8 mouse cellular contexts compared by ENCODE assay signal in genomic region chr6:97523118-97523517, GRCm38 (mm10).
A peak's percentile ranks its signal among the peaks of the same experiment; 100 is the strongest.
DNase-seq lines count a peak whose midpoint lies in the region; ATAC-seq and TF ChIP-seq lines count a peak whose summit lies in the region.

No protein-coding gene starts in this region.

- intact Hi-C loops in left cerebral cortex, postnatal 25 days (cut with DNase I) = loop anchor here (1.0 to 10.0 kb wide), 5 partner anchors 103 to 378 kb away; partner anchors contain the start of genes Eogt and Lmod3

- H3K9ac ChIP-seq in intestine, embryonic 14.5 days (ENCODE audit: low read length) = no peak overlapping the region
- no peak overlapping the region for H3K9ac ChIP-seq in midbrain, embryonic 12.5 days (replicated peaks)

- H3K4me3 ChIP-seq in intestine, embryonic 14.5 days (ENCODE audit: low read depth, low read length) = no peak overlapping the region
- no peak overlapping the region for H3K4me3 ChIP-seq in midbrain, embryonic 12.5 days
- no peak overlapping the region for H3K4me3 ChIP-seq in small intestine, adult 2 months (ENCODE audit: low read depth, low read length)

- peak; percentile 98 for TF ChIP-seq CTCF in small intestine, adult 2 months (IDR thresholded peaks at IDR 0.05; ENCODE audit: extremely low read depth, insufficient read length, insufficient replicate concordance, low read depth, low read length)

- H3K27me3 ChIP-seq in intestine, embryonic 14.5 days (replicated peaks; ENCODE audit: control insufficient read depth, insufficient read depth, low read length) = no peaks in the 10 kb centered on the region
- H3K27me3 ChIP-seq in midbrain, embryonic 12.5 days = 0 out of 2 replicates have a peak, but pooled peaks cover 8% of the 10 kb centered on the region
- no peaks in the 10 kb centered on the region for H3K27me3 ChIP-seq in small intestine, adult 2 months (ENCODE audit: control insufficient read depth, insufficient read depth, low read length)

- H3K27ac ChIP-seq in intestine, embryonic 14.5 days (ENCODE audit: low read depth) = no peak overlapping the region
- H3K27ac ChIP-seq in midbrain, embryonic 12.5 days (replicated peaks) = no peak overlapping the region
- H3K27ac ChIP-seq in small intestine, adult 2 months (ENCODE audit: insufficient read depth, low read depth, low read length) = no peak overlapping the region

- no peaks in the 10 kb centered on the region; the same call in 1 of the 2 replicates for H3K4me1 ChIP-seq in intestine, embryonic 14.5 days (replicated peaks; ENCODE audit: control insufficient read depth, insufficient read depth, low read length)
- H3K4me1 ChIP-seq in midbrain, embryonic 12.5 days = peaks cover 23% of the 10 kb centered on the region
- peaks cover 13% of the 10 kb centered on the region; the same call in 1 of the 2 replicates for H3K4me1 ChIP-seq in small intestine, adult 2 months (ENCODE audit: control insufficient read depth, insufficient read depth, insufficient read length, low read length)

- H3K4me2 ChIP-seq in intestine, embryonic 14.5 days (ENCODE audit: low read length) = peak overlapping the region; percentile 22; the same call in 1 of the 2 replicates
- H3K4me2 ChIP-seq in midbrain, embryonic 12.5 days (replicated peaks) = no peak overlapping the region

- peak; percentile 93 for DNase-seq in adipocyte (ENCODE audit: low spot score)
- DNase-seq in gastrocnemius, postnatal 4 days (ENCODE audit: low spot score in 2 of 2) = peak; percentile 57 to 80
- peak; percentile 94 for DNase-seq in intestine, embryonic 14.5 days (ENCODE audit: low spot score)
- DNase-seq in left cerebral cortex, postnatal 25 days (ENCODE audit: low spot score in 2 of 2) = peak; percentile 70 to 79

- peak; percentile 92 for ATAC-seq in common myeloid progenitor, adult 5-6 weeks (replicated peaks; ENCODE audit: low read depth, poor library complexity, severe bottlenecking)
- ATAC-seq in intestine, embryonic 14.5 days (replicated peaks; ENCODE audit: low FRiP score, low TSS enrichment, low read depth) = 0 out of 2 replicates have a peak, but pooled peaks have one; percentile 56
- peak; percentile 32; the same call in 1 of the 2 replicates for ATAC-seq in midbrain, embryonic 12.5 days (ENCODE audit: low FRiP score, low read depth)
- ATAC-seq in erythroid progenitor cell, adult 5-6 weeks (replicated peaks; ENCODE audit: low FRiP score, poor library complexity, severe bottlenecking) = no peak

- WGBS in intestine, embryonic 14.5 days = under 1% methylated on average over 11 of the region's 11 CpGs
- under 1% methylated on average over 11 of the region's 11 CpGs for WGBS in midbrain, embryonic 12.5 days
- under 1% methylated on average over 11 of the region's 11 CpGs for WGBS in small intestine, adult 2 months

- no peak for TF ChIP-seq POLR2A in small intestine, adult 2 months (IDR thresholded peaks at IDR 0.05; ENCODE audit: low read depth, low read length)

- no peaks in the 10 kb centered on the region for H3K9me3 ChIP-seq in intestine, embryonic 14.5 days (ENCODE audit: control insufficient read depth, low read length)
- no peaks in the 10 kb centered on the region for H3K9me3 ChIP-seq in midbrain, embryonic 12.5 days

- H3K36me3 ChIP-seq in intestine, embryonic 14.5 days (ENCODE audit: control insufficient read depth, insufficient read depth, low read length) = no peaks in the 10 kb centered on the region
- no peaks in the 10 kb centered on the region for H3K36me3 ChIP-seq in midbrain, embryonic 12.5 days
- H3K36me3 ChIP-seq in small intestine, adult 2 months (ENCODE audit: control insufficient read depth, insufficient read depth, low read length) = no peaks in the 10 kb centered on the region
